Mouse (Mus musculus) G1E (cell line): ENCODE results near the gene Irak1bp1. TPM values are rescaled to one million over a fixed set of nuclear protein-coding genes. Genes with fewer than 3 reads are reported as not detected.

Experiments used
- ATAC-seq: 2 replicates; pipeline ENCODE4 v1.8.0; 2016; ENCODE audit warnings: mild to moderate bottlenecking; ENCODE audit not compliant: insufficient number of reproducible peaks, poor library complexity, low FRiP score, severe bottlenecking; ENCODE audit errors: extremely low read depth
- DNase-seq: peaks from one replicate; pipeline ENCODE4 v3.0.0; 2012; ENCODE audit warnings: low spot score
- H3K27me3 ChIP-seq: 2 replicates; pipeline ENCODE4 v1.6.1; 2012; ENCODE audit warnings: mild to moderate bottlenecking, low read length, inconsistent platforms; ENCODE audit not compliant: insufficient read depth
- H3K36me3 ChIP-seq: replicated peaks from 2 replicates; pipeline ENCODE3; 2012; ENCODE audit warnings: mild to moderate bottlenecking, inconsistent platforms
- H3K4me1 ChIP-seq: 2 replicates; pipeline ENCODE4 v1.6.1; 2012; ENCODE audit warnings: low read depth, low read length, inconsistent platforms, mixed read lengths; ENCODE audit not compliant: insufficient read depth
- H3K4me3 ChIP-seq: 2 replicates; pipeline ENCODE4 v1.5.1; 2012; ENCODE audit warnings: low read depth, mild to moderate bottlenecking, inconsistent platforms, low read length, moderate library complexity, mixed read lengths
- H3K9me3 ChIP-seq: replicated peaks from 2 replicates; pipeline ENCODE4 v1.6.1; 2012; ENCODE audit warnings: inconsistent platforms
- CTCF ChIP-seq: IDR thresholded peaks from 2 replicates; pipeline ENCODE4 v1.5.1; 2012; ENCODE audit warnings: low read depth, low read length, inconsistent platforms, mixed read lengths
- GATA1 ChIP-seq: IDR thresholded peaks from 2 replicates; pipeline ENCODE4 v1.6.1; 2012; ENCODE audit warnings: borderline replicate concordance, low read length, inconsistent platforms, mixed read lengths
- GATA2 ChIP-seq: IDR thresholded peaks from 2 replicates; pipeline ENCODE4 v1.6.1; 2012; ENCODE audit warnings: low read depth, low read length, inconsistent platforms, borderline replicate concordance
- POLR2AphosphoS5 ChIP-seq: IDR thresholded peaks from 2 replicates; pipeline ENCODE4 v1.6.1; 2012; ENCODE audit warnings: low read depth, low read length, inconsistent platforms; ENCODE audit not compliant: insufficient replicate concordance
- TAL1 ChIP-seq: conservative IDR thresholded peaks from 2 replicates; pipeline ENCODE4 v1.6.1; 2012; ENCODE audit warnings: low read depth, low read length, inconsistent platforms, mixed read lengths
- polyA plus RNA-seq: library from polyadenylated mRNA; stranded (reverse); fragments of >175 nt; gene quantifications from 2 replicates; pipeline ENCODE4 v1.2.3, GENCODE M21; 2012
- total RNA-seq, 2 experiments: library from RNA; stranded (forward) in 1 of 2; stranded (reverse) in 1 of 2; fragments of 200-1000 nt in 1 of 2; fragments of >200 nt in 1 of 2; fragmentation: Nextera tagmentation in 1 of 2; gene quantifications; 2 replicates each; pipeline ENCODE4 v1.2.3; 2014 to 2017

Gene Irak1bp1
- 12.7 and 15.5 TPM in 2 replicates for total RNA-seq (2014; fragmentation: Nextera tagmentation)
- 8.4 and 12.7 TPM in 2 replicates for total RNA-seq (2017)
- 8.1 and 8.2 TPM in 2 replicates for polyA plus RNA-seq

GRCm38 (mm10) chr9:82829007-82829689 is at the start of gene Irak1bp1:
Irak1bp1 (plus strand) TSS chr9:82829540.
- DNase-seq = peak; percentile 11
- Histone ChIP-seq H3K27me3 (no peaks in the 10 kb centered on the region), H3K4me3 (peak within 1 kb of the TSS; percentile 92), H3K36me3 (peaks cover 14% of the 10 kb centered on the region), H3K4me1 (peaks cover 12% of the 10 kb centered on the region), H3K9me3 (no peaks in the 10 kb centered on the region)
- ATAC-seq = no peak
- no peak for TF ChIP-seq GATA2
- TF ChIP-seq GATA1 = no peak
- TF ChIP-seq TAL1 = no peak
- TF ChIP-seq CTCF = no peak
- TF ChIP-seq POLR2AphosphoS5 = no peak

GRCm38 (mm10) chr9:82788375-82788774 is 41.0 kb upstream of the Irak1bp1 start:
- no peaks in the 10 kb centered on the region for H3K9me3 ChIP-seq
- H3K4me3 ChIP-seq = no peak overlapping the region
- no peaks in the 10 kb centered on the region for H3K27me3 ChIP-seq
- peaks cover 3% of the 10 kb centered on the region; the same call in 1 of the 2 replicates for H3K4me1 ChIP-seq
- TF ChIP-seq CTCF (no peak), TAL1 (no peak), GATA2 (no peak), POLR2AphosphoS5 (no peak), GATA1 (no peak)
- no peak for DNase-seq
- no peak for ATAC-seq
- H3K36me3 ChIP-seq = no peaks in the 10 kb centered on the region

- Histone ChIP-seq H3K9me3 (no peaks in the 10 kb centered on the region), H3K36me3 (no peaks in the 10 kb centered on the region), H3K27me3 (no peaks in the 10 kb centered on the region), H3K4me3 (no peak overlapping the region), H3K4me1 (no peaks in the 10 kb centered on the region)
- TF ChIP-seq TAL1 = no peak
- no peak for TF ChIP-seq POLR2AphosphoS5
- TF ChIP-seq GATA2 = no peak
- TF ChIP-seq CTCF = no peak
- TF ChIP-seq GATA1 = no peak
- DNase-seq (no peak), ATAC-seq (no peak)
Measured at GRCm38 (mm10) chr9:82800360-82800759, 29.0 kb upstream of the Irak1bp1 start.

GRCm38 (mm10) chr9:82807129-82807528 is 22.2 kb upstream of the Irak1bp1 start:
- ATAC-seq (no peak), DNase-seq (no peak)
- TF ChIP-seq POLR2AphosphoS5 (no peak), GATA2 (no peak)
- H3K36me3 ChIP-seq = no peaks in the 10 kb centered on the region
- H3K9me3 ChIP-seq = no peaks in the 10 kb centered on the region
- peaks cover 5% of the 10 kb centered on the region; the same call in 1 of the 2 replicates for H3K4me1 ChIP-seq
- H3K4me3 ChIP-seq = no peak overlapping the region
- H3K27me3 ChIP-seq = no peaks in the 10 kb centered on the region

GRCm38 (mm10) chr9:82807635-82808034 is 21.7 kb upstream of the Irak1bp1 start:
- TF ChIP-seq GATA2 (no peak), GATA1 (no peak), CTCF (no peak), POLR2AphosphoS5 (no peak), TAL1 (no peak)
- Histone ChIP-seq H3K27me3 (no peaks in the 10 kb centered on the region), H3K4me3 (no peak overlapping the region), H3K4me1 (peaks cover 10% of the 10 kb centered on the region), H3K36me3 (no peaks in the 10 kb centered on the region), H3K9me3 (no peaks in the 10 kb centered on the region)
- DNase-seq = no peak
- ATAC-seq = no peak

GRCm38 (mm10) chr9:82812172-82812963 is 17.0 kb upstream of the Irak1bp1 start:
- H3K27me3 ChIP-seq = no peaks in the 10 kb centered on the region
- ATAC-seq (peak; percentile 73), DNase-seq (no peak)
- TF ChIP-seq TAL1 (peak; percentile 31), POLR2AphosphoS5 (no peak), CTCF (no peak), GATA2 (no peak)
- no peaks in the 10 kb centered on the region for H3K36me3 ChIP-seq
- H3K9me3 ChIP-seq = no peaks in the 10 kb centered on the region
- H3K4me3 ChIP-seq = no peak overlapping the region; the same call in 1 of the 2 replicates
- H3K4me1 ChIP-seq = peaks cover 21% of the 10 kb centered on the region
